ENCODE assay signal across 16 mouse cellular contexts in genomic region chr2:34537356-34537755, GRCm38 (mm10).
"Had no signal": no experiment of that assay in that cellular context is flagged by ENCODE, and none has a peak within 500 bp of the region (broad histone marks: within the 10 kb centered on the region; RNA-seq: fewer than 3 reads in every experiment).

No protein-coding gene starts in this region.

- H3K4me2 ChIP-seq: neural tube, embryonic 13.5 days; neural tube, embryonic 15.5 days; stomach, embryonic 15.5 days had no signal

- H3K36me3 ChIP-seq: neural tube, embryonic 13.5 days; neural tube, embryonic 15.5 days; stomach, embryonic 15.5 days had no signal

- H3K27me3 ChIP-seq: neural tube, embryonic 15.5 days; stomach, embryonic 15.5 days had no signal

- DNase-seq: retina, postnatal 1 day; right cerebral cortex, adult 18-20 months; right cerebral cortex, postnatal 14 days; right cerebral cortex, postnatal 25 days; right cerebral cortex, postnatal 4 days; spleen, adult 18-20 months; thymus, adult 18-20 months; thymus, adult 2 months; thymus, postnatal 14 days; thymus, postnatal 25 days; thymus, postnatal 36 days; thymus, postnatal 4 days had no signal

- H3K4me3 ChIP-seq: neural tube, embryonic 13.5 days; neural tube, embryonic 15.5 days; stomach, embryonic 15.5 days had no signal

- H3K9me3 ChIP-seq: neural tube, embryonic 13.5 days; neural tube, embryonic 15.5 days; stomach, embryonic 15.5 days had no signal

- H3K9ac ChIP-seq: neural tube, embryonic 13.5 days; neural tube, embryonic 15.5 days; stomach, embryonic 15.5 days had no signal

- H3K27ac ChIP-seq: neural tube, embryonic 13.5 days; neural tube, embryonic 15.5 days; stomach, embryonic 15.5 days; stomach, postnatal 0 days had no signal
